Mouse (Mus musculus): ENCODE measurements around the gene Vps35. TPM values are rescaled to one million over a fixed set of nuclear protein-coding genes. Genes with fewer than 3 reads are reported as not detected.

The Vps35 gene
- polyA plus RNA-seq, 1 experiment from 2014 or later, result 161 TPM

- Histone ChIP-seq H3K27me3 (ENCODE audit: insufficient read depth, low read length) (no peaks in the 10 kb centered on the region), H3K27ac (ENCODE audit: low read length) (no peak overlapping the region), H3K4me3 (ENCODE audit: low read length) (no peak overlapping the region), H3K9ac (replicated peaks; ENCODE audit: low read length) (no peak overlapping the region), H3K4me1 (ENCODE audit: insufficient read depth, low read length) (no peaks in the 10 kb centered on the region), H3K9me3 (ENCODE audit: low read length) (peaks cover 6% of the 10 kb centered on the region; the same call in 1 of the 2 replicates), H3K36me3 (ENCODE audit: insufficient read depth, low read length) (no peaks in the 10 kb centered on the region), H3K4me2 (replicated peaks; ENCODE audit: low read depth, low read length) (no peak overlapping the region)
- WGBS, result 89% methylated on average over 4 of the region's 4 CpGs
- ATAC-seq (ENCODE audit: low FRiP score, low TSS enrichment), result no peak
Measured at GRCm38 (mm10) chr8:85318534-85318933, 18.9 kb upstream of the Vps35 start.

GRCm38 (mm10) chr8:85313036-85313435, 13.4 kb upstream of the Vps35 start:
- Histone ChIP-seq H3K4me3 (ENCODE audit: low read length) (no peak overlapping the region), H3K36me3 (ENCODE audit: insufficient read depth, low read length) (peaks cover 12% of the 10 kb centered on the region), H3K27me3 (ENCODE audit: insufficient read depth, low read length) (no peaks in the 10 kb centered on the region), H3K4me2 (replicated peaks; ENCODE audit: low read depth, low read length) (no peak overlapping the region), H3K9me3 (ENCODE audit: low read length) (peaks cover under 1% of the 10 kb centered on the region; the same call in 1 of the 2 replicates), H3K27ac (ENCODE audit: low read length) (no peak overlapping the region), H3K9ac (replicated peaks; ENCODE audit: low read length) (no peak overlapping the region), H3K4me1 (ENCODE audit: insufficient read depth, low read length) (no peaks in the 10 kb centered on the region)
- 82% methylated on average over 3 of the region's 3 CpGs for WGBS
- no peak for ATAC-seq (ENCODE audit: low FRiP score, low TSS enrichment)

- Histone ChIP-seq H3K4me2 (replicated peaks; ENCODE audit: low read depth, low read length) (no peak overlapping the region), H3K4me1 (ENCODE audit: insufficient read depth, low read length) (no peaks in the 10 kb centered on the region), H3K9me3 (ENCODE audit: low read length) (no peaks in the 10 kb centered on the region), H3K27me3 (ENCODE audit: insufficient read depth, low read length) (no peaks in the 10 kb centered on the region), H3K4me3 (ENCODE audit: low read length) (no peak overlapping the region), H3K9ac (replicated peaks; ENCODE audit: low read length) (no peak overlapping the region), H3K27ac (ENCODE audit: low read length) (no peak overlapping the region), H3K36me3 (ENCODE audit: insufficient read depth, low read length) (peaks cover 18% of the 10 kb centered on the region)
- ATAC-seq (ENCODE audit: low FRiP score, low TSS enrichment), result no peak
Measured at GRCm38 (mm10) chr8:85311743-85312142, 12.1 kb upstream of the Vps35 start.

- Histone ChIP-seq H3K4me3 (ENCODE audit: low read length) (no peak overlapping the region), H3K27me3 (ENCODE audit: insufficient read depth, low read length) (no peaks in the 10 kb centered on the region), H3K9ac (replicated peaks; ENCODE audit: low read length) (no peak overlapping the region), H3K4me1 (ENCODE audit: insufficient read depth, low read length) (no peaks in the 10 kb centered on the region), H3K9me3 (ENCODE audit: low read length) (no peaks in the 10 kb centered on the region), H3K36me3 (ENCODE audit: insufficient read depth, low read length) (peaks cover 40% of the 10 kb centered on the region), H3K4me2 (replicated peaks; ENCODE audit: low read depth, low read length) (no peak overlapping the region), H3K27ac (ENCODE audit: low read length) (no peak overlapping the region)
- no peak for ATAC-seq (ENCODE audit: low FRiP score, low TSS enrichment)
- WGBS, result 94% methylated on average over 2 of the region's 2 CpGs
Measured at GRCm38 (mm10) chr8:85308564-85308963, 9.0 kb upstream of the Vps35 start.

GRCm38 (mm10) chr8:85303531-85303930, 3.9 kb upstream of the Vps35 start:
- no peak for ATAC-seq (ENCODE audit: low FRiP score, low TSS enrichment)
- peaks cover 47% of the 10 kb centered on the region for H3K36me3 ChIP-seq (ENCODE audit: insufficient read depth, low read length)

GRCm38 (mm10) chr8:85302931-85303330, 3.3 kb upstream of the Vps35 start:
- H3K36me3 ChIP-seq (ENCODE audit: insufficient read depth, low read length), result peaks cover 41% of the 10 kb centered on the region

More at GRCm38 (mm10) chr8:85303531-85303930, 3.9 kb upstream of the Vps35 start:
- H3K27ac ChIP-seq (ENCODE audit: low read length), result no peak overlapping the region
- no peaks in the 10 kb centered on the region for H3K9me3 ChIP-seq (ENCODE audit: low read length)
- H3K9ac ChIP-seq (replicated peaks; ENCODE audit: low read length), result no peak overlapping the region
- no peak overlapping the region for H3K4me3 ChIP-seq (ENCODE audit: low read length)
- H3K4me2 ChIP-seq (replicated peaks; ENCODE audit: low read depth, low read length), result no peak overlapping the region
- H3K27me3 ChIP-seq (ENCODE audit: insufficient read depth, low read length), result no peaks in the 10 kb centered on the region
- H3K4me1 ChIP-seq (ENCODE audit: insufficient read depth, low read length), result peaks cover 12% of the 10 kb centered on the region
- 89% methylated on average over 5 of the region's 5 CpGs for WGBS

GRCm38 (mm10) chr8:85301941-85302340, 2.3 kb upstream of the Vps35 start:
- Histone ChIP-seq H3K4me1 (ENCODE audit: insufficient read depth, low read length) (peaks cover 22% of the 10 kb centered on the region), H3K4me3 (ENCODE audit: low read length) (no peak overlapping the region), H3K27me3 (ENCODE audit: insufficient read depth, low read length) (no peaks in the 10 kb centered on the region), H3K9me3 (ENCODE audit: low read length) (no peaks in the 10 kb centered on the region), H3K9ac (replicated peaks; ENCODE audit: low read length) (no peak overlapping the region), H3K36me3 (ENCODE audit: insufficient read depth, low read length) (peaks cover 37% of the 10 kb centered on the region), H3K4me2 (replicated peaks; ENCODE audit: low read depth, low read length) (no peak overlapping the region), H3K27ac (ENCODE audit: low read length) (no peak overlapping the region)
- WGBS, result 46% methylated on average over 1 of the region's 1 CpGs
- ATAC-seq (ENCODE audit: low FRiP score, low TSS enrichment), result no peak

More at GRCm38 (mm10) chr8:85302931-85303330, 3.3 kb upstream of the Vps35 start:
- Histone ChIP-seq H3K9ac (replicated peaks; ENCODE audit: low read length) (no peak overlapping the region), H3K27me3 (ENCODE audit: insufficient read depth, low read length) (no peaks in the 10 kb centered on the region), H3K9me3 (ENCODE audit: low read length) (no peaks in the 10 kb centered on the region), H3K4me1 (ENCODE audit: insufficient read depth, low read length) (peaks cover 16% of the 10 kb centered on the region), H3K4me2 (replicated peaks; ENCODE audit: low read depth, low read length) (no peak overlapping the region), H3K4me3 (ENCODE audit: low read length) (no peak overlapping the region), H3K27ac (ENCODE audit: low read length) (no peak overlapping the region)
- no peak for ATAC-seq (ENCODE audit: low FRiP score, low TSS enrichment)
- WGBS, result 91% methylated on average over 3 of the region's 3 CpGs

- Histone ChIP-seq H3K4me3 (ENCODE audit: low read length) (peak overlapping the region; percentile 66), H3K27me3 (ENCODE audit: insufficient read depth, low read length) (no peaks in the 10 kb centered on the region), H3K36me3 (ENCODE audit: insufficient read depth, low read length) (peaks cover 17% of the 10 kb centered on the region), H3K27ac (ENCODE audit: low read length) (peak overlapping the region; percentile 99), H3K4me1 (ENCODE audit: insufficient read depth, low read length) (peaks cover 22% of the 10 kb centered on the region), H3K4me2 (replicated peaks; ENCODE audit: low read depth, low read length) (peak overlapping the region; percentile 65), H3K9ac (replicated peaks; ENCODE audit: low read length) (peak overlapping the region; percentile 77), H3K9me3 (ENCODE audit: low read length) (no peaks in the 10 kb centered on the region)
- peak; percentile 30 for ATAC-seq (ENCODE audit: low FRiP score, low TSS enrichment)
- WGBS, result 0% methylated on average over 53 of the region's 53 CpGs
Measured at GRCm38 (mm10) chr8:85298600-85299433, 785 bp downstream of the Vps35 start.

GRCm38 (mm10) chr8:85286846-85287245, 12.8 kb downstream of the Vps35 start:
- no peak for ATAC-seq (ENCODE audit: low FRiP score, low TSS enrichment)
- H3K4me2 ChIP-seq (replicated peaks; ENCODE audit: low read depth, low read length), result no peak overlapping the region
- no peaks in the 10 kb centered on the region for H3K9me3 ChIP-seq (ENCODE audit: low read length)
- no peak overlapping the region for H3K27ac ChIP-seq (ENCODE audit: low read length)
- H3K9ac ChIP-seq (replicated peaks; ENCODE audit: low read length), result no peak overlapping the region
- WGBS, result 91% methylated on average over 1 of the region's 1 CpGs
- H3K27me3 ChIP-seq (ENCODE audit: insufficient read depth, low read length), result no peaks in the 10 kb centered on the region
- H3K4me1 ChIP-seq (ENCODE audit: insufficient read depth, low read length), result no peaks in the 10 kb centered on the region
- H3K36me3 ChIP-seq (ENCODE audit: insufficient read depth, low read length), result peaks cover 42% of the 10 kb centered on the region
- H3K4me3 ChIP-seq (ENCODE audit: low read length), result no peak overlapping the region

GRCm38 (mm10) chr8:85227297-85227696, 72.3 kb downstream of the Vps35 start:
- no peak overlapping the region for H3K9ac ChIP-seq (replicated peaks; ENCODE audit: low read length)
- no peaks in the 10 kb centered on the region for H3K36me3 ChIP-seq (ENCODE audit: insufficient read depth, low read length)
- H3K4me2 ChIP-seq (replicated peaks; ENCODE audit: low read depth, low read length), result no peak overlapping the region
- ATAC-seq (ENCODE audit: low FRiP score, low TSS enrichment), result no peak
- no peaks in the 10 kb centered on the region for H3K9me3 ChIP-seq (ENCODE audit: low read length)
- no peaks in the 10 kb centered on the region for H3K27me3 ChIP-seq (ENCODE audit: insufficient read depth, low read length)
- no peak overlapping the region for H3K27ac ChIP-seq (ENCODE audit: low read length)
- 79% methylated on average over 1 of the region's 1 CpGs for WGBS
- no peaks in the 10 kb centered on the region for H3K4me1 ChIP-seq (ENCODE audit: insufficient read depth, low read length)
- no peak overlapping the region for H3K4me3 ChIP-seq (ENCODE audit: low read length)

Measured in kidney, embryonic 16.5 days (tissue).